ENCODE assay signal across 13 mouse cellular contexts in the genomic region with DNA sequence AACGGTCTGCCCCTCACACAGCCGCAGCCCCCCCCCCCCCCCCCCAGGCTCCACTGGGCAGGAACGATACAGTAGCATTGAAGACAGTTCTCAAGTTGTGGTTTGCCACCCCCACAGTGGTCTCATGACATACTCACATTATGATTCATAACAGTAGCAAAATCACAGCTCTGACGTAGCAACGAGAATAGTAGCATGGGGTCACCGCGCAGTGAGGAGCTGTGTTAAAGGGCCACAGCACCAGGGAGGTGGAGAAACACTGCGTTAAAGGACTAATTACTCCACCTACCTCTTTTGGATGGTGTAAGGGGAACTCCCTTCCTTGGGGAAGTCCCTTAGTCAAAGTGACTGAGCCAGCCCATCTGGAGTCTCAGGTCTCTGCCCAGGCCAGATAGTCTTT. TPM values are rescaled to one million over a fixed set of nuclear protein-coding genes. Genes with fewer than 3 reads are reported as not detected.
DNase-seq lines count a peak whose midpoint lies in the region; ATAC-seq and TF ChIP-seq lines count a peak whose summit lies in the region.
"Had no signal": no experiment of that assay in that cellular context is flagged by ENCODE, and none has a peak within 500 bp of the region (broad histone marks: within the 10 kb centered on the region; RNA-seq: fewer than 3 reads in every experiment).

No protein-coding gene starts in this region.

- no peak overlapping the region for H3K27ac ChIP-seq in heart, embryonic 10.5 days
- H3K27ac ChIP-seq in embryonic fibroblast, embryonic 13.5 days (ENCODE audit: insufficient read depth, low read length), result peak overlapping the region; percentile 46
- H3K27ac ChIP-seq in kidney, embryonic 16.5 days (ENCODE audit: low read length), result no peak overlapping the region
- H3K27ac ChIP-seq: forebrain, embryonic 10.5 days; hindbrain, embryonic 12.5 days had no signal

- no peak for TF ChIP-seq CTCF in embryonic fibroblast, embryonic 13.5 days (IDR thresholded peaks at IDR 0.05; ENCODE audit: borderline replicate concordance, insufficient read depth, low read length)

- no peak overlapping the region for H3K9ac ChIP-seq in kidney, embryonic 16.5 days (replicated peaks; ENCODE audit: low read length)
- H3K9ac ChIP-seq: hindbrain, embryonic 12.5 days had no signal

- H3K27me3 ChIP-seq in heart, embryonic 10.5 days (ENCODE audit: insufficient read depth, poor library complexity, severe bottlenecking), result peaks cover 9% of the 10 kb centered on the region; the same call in 1 of the 2 replicates
- H3K27me3 ChIP-seq in kidney, embryonic 16.5 days (ENCODE audit: insufficient read depth, low read length), result no peaks in the 10 kb centered on the region

- peaks cover 4% of the 10 kb centered on the region; the same call in 1 of the 2 replicates for H3K4me1 ChIP-seq in heart, embryonic 10.5 days
- peaks cover 6% of the 10 kb centered on the region for H3K4me1 ChIP-seq in embryonic fibroblast, embryonic 13.5 days (ENCODE audit: control insufficient read depth, insufficient read depth, low read length)
- no peaks in the 10 kb centered on the region for H3K4me1 ChIP-seq in kidney, embryonic 16.5 days (ENCODE audit: insufficient read depth, low read length)
- H3K4me1 ChIP-seq: hindbrain, embryonic 12.5 days had no signal

- no peaks in the 10 kb centered on the region for H3K36me3 ChIP-seq in heart, embryonic 10.5 days
- H3K36me3 ChIP-seq in kidney, embryonic 16.5 days (ENCODE audit: insufficient read depth, low read length), result no peaks in the 10 kb centered on the region
- H3K36me3 ChIP-seq: forebrain, embryonic 10.5 days; hindbrain, embryonic 12.5 days had no signal

- TF ChIP-seq POLR2A in embryonic fibroblast, embryonic 13.5 days (IDR thresholded peaks at IDR 0.05; ENCODE audit: low read depth, low read length), result no peak

- WGBS in heart, embryonic 10.5 days, result 76% methylated on average over 8 of the region's 8 CpGs
- WGBS in kidney, embryonic 16.5 days, result 41% methylated on average over 8 of the region's 8 CpGs

- no peak overlapping the region for H3K4me3 ChIP-seq in heart, embryonic 10.5 days
- H3K4me3 ChIP-seq in embryonic fibroblast, embryonic 13.5 days (ENCODE audit: insufficient read depth, low read length), result no peak overlapping the region
- H3K4me3 ChIP-seq in kidney, embryonic 16.5 days (ENCODE audit: low read length), result no peak overlapping the region
- H3K4me3 ChIP-seq: forebrain, embryonic 10.5 days; hindbrain, embryonic 12.5 days had no signal

- H3K4me2 ChIP-seq in kidney, embryonic 16.5 days (replicated peaks; ENCODE audit: low read depth, low read length), result no peak overlapping the region
- H3K4me2 ChIP-seq: hindbrain, embryonic 12.5 days had no signal

- DNase-seq in heart, adult 11 months, result peak; percentile 92
- DNase-seq in heart, embryonic 10.5 days (ENCODE audit: low spot score), result no peak
- DNase-seq in CD4-positive, CD25-positive, alpha-beta regulatory T cell, adult 2 months (ENCODE audit: low read depth, low spot score), result peak; percentile 90
- peak; percentile 71 for DNase-seq in naive thymus-derived CD4-positive, alpha-beta T cell, adult 2 months (ENCODE audit: low read depth)
- no peak for DNase-seq in thymus, postnatal 10 days (ENCODE audit: low spot score in 2 of 2)
- DNase-seq in urinary bladder, postnatal 36 days (ENCODE audit: low spot score in 2 of 2), result no peak
- DNase-seq: gastrocnemius, postnatal 25 days; kidney, postnatal 14 days had no signal

- ATAC-seq in kidney, embryonic 16.5 days (ENCODE audit: low FRiP score, low TSS enrichment), result no peak

- H3K9me3 ChIP-seq in heart, embryonic 10.5 days, result no peaks in the 10 kb centered on the region
- no peaks in the 10 kb centered on the region for H3K9me3 ChIP-seq in kidney, embryonic 16.5 days (ENCODE audit: low read length)
- H3K9me3 ChIP-seq: forebrain, embryonic 10.5 days; hindbrain, embryonic 12.5 days had no signal

RNA-seq across cellular contexts. Expression of a gene that starts 14.3 kb away (rescaled TPM):
- polyA plus RNA-seq in heart, embryonic 10.5 days (2016; fragmentation: Nextera tagmentation; extraction: Ambion mirVana), result 14.4 and 15.6 TPM in 2 replicates
- 21.0 and 23.3 TPM in 2 replicates for polyA plus RNA-seq in embryonic fibroblast, embryonic 13.5 days (2011; ENCODE audit: insufficient read length, low read depth, missing spikeins)
- 20.9 and 21.1 TPM in 2 replicates for polyA plus RNA-seq in kidney, embryonic 16.5 days (2015; fragmentation: Nextera tagmentation; extraction: Ambion mirVana)

RNA-seq across cellular contexts. Expression of a gene that starts 27.9 kb away (rescaled TPM):
- 14.8 and 19.9 TPM in 2 replicates for polyA plus RNA-seq in heart, embryonic 10.5 days (2016; fragmentation: Nextera tagmentation; extraction: Ambion mirVana)
- polyA plus RNA-seq in embryonic fibroblast, embryonic 13.5 days (2011; ENCODE audit: insufficient read length, low read depth, missing spikeins), result 13.2 and 19.5 TPM in 2 replicates
- polyA plus RNA-seq in kidney, embryonic 16.5 days (2015; fragmentation: Nextera tagmentation; extraction: Ambion mirVana), result 34.8 and 35.8 TPM in 2 replicates

RNA-seq across cellular contexts. Expression of a gene that starts 39.1 kb away (rescaled TPM):
- not detected in 2 replicates for polyA plus RNA-seq in heart, embryonic 10.5 days (2016; fragmentation: Nextera tagmentation; extraction: Ambion mirVana)
- not detected in 2 replicates for polyA plus RNA-seq in embryonic fibroblast, embryonic 13.5 days (2011; ENCODE audit: insufficient read length, low read depth, missing spikeins)
- polyA plus RNA-seq in kidney, embryonic 16.5 days (2015; fragmentation: Nextera tagmentation; extraction: Ambion mirVana), result not detected in 2 replicates
- polyA plus RNA-seq: forebrain, embryonic 10.5 days; hindbrain, embryonic 12.5 days; liver, embryonic 16.5 days had no signal

Comparison
In these comparisons a context has a peak if more than half of its experiments do, and no peak if none do; other contexts are left out.
1. DNase-seq: peak in heart, adult 11 months (single experiment), CD4-positive, CD25-positive, alpha-beta regulatory T cell, adult 2 months (single experiment) and naive thymus-derived CD4-positive, alpha-beta T cell, adult 2 months (single experiment); none in heart, embryonic 10.5 days (single experiment), thymus, postnatal 10 days (0 of 2) and urinary bladder, postnatal 36 days (0 of 2).